Mouse (Mus musculus): ENCODE data around the gene Cmtm7. TPM values are rescaled to one million over a fixed set of nuclear protein-coding genes. Genes with fewer than 3 reads are reported as not detected.

Cmtm7 gene
- polyA plus RNA-seq, 1 experiment from 2014 or later, result 5.4 TPM

GRCm38 (mm10) chr9:114816121-114816520, 34.5 kb upstream of the Cmtm7 start:
- ATAC-seq (ENCODE audit: low read depth), result no peak
- no peak overlapping the region for H3K27ac ChIP-seq (ENCODE audit: low read depth, low read length)
- H3K4me1 ChIP-seq (ENCODE audit: control insufficient read depth, insufficient read depth, low read length), result no peaks in the 10 kb centered on the region
- no peaks in the 10 kb centered on the region for H3K27me3 ChIP-seq (ENCODE audit: control insufficient read depth, insufficient read depth, low read length)
- no peaks in the 10 kb centered on the region for H3K36me3 ChIP-seq (ENCODE audit: control insufficient read depth, insufficient read depth, low read length)
- WGBS, result 98% methylated on average over 7 of the region's 7 CpGs
- no peak overlapping the region for H3K9ac ChIP-seq (replicated peaks; ENCODE audit: low read depth, low read length)
- H3K4me3 ChIP-seq (ENCODE audit: low read depth, low read length), result no peak overlapping the region
- no peaks in the 10 kb centered on the region for H3K9me3 ChIP-seq (ENCODE audit: control insufficient read depth, low read length)
- H3K4me2 ChIP-seq (ENCODE audit: low read depth, low read length), result no peak overlapping the region

GRCm38 (mm10) chr9:114815315-114815714, 33.7 kb upstream of the Cmtm7 start:
- no peak overlapping the region for H3K4me2 ChIP-seq (ENCODE audit: low read depth, low read length)
- H3K36me3 ChIP-seq (ENCODE audit: control insufficient read depth, insufficient read depth, low read length), result no peaks in the 10 kb centered on the region
- H3K9ac ChIP-seq (replicated peaks; ENCODE audit: low read depth, low read length), result no peak overlapping the region
- no peaks in the 10 kb centered on the region for H3K4me1 ChIP-seq (ENCODE audit: control insufficient read depth, insufficient read depth, low read length)
- H3K9me3 ChIP-seq (ENCODE audit: control insufficient read depth, low read length), result no peaks in the 10 kb centered on the region
- H3K27ac ChIP-seq (ENCODE audit: low read depth, low read length), result no peak overlapping the region
- no peaks in the 10 kb centered on the region for H3K27me3 ChIP-seq (ENCODE audit: control insufficient read depth, insufficient read depth, low read length)
- 87% methylated on average over 4 of the region's 4 CpGs for WGBS
- no peak overlapping the region for H3K4me3 ChIP-seq (ENCODE audit: low read depth, low read length)
- no peak for ATAC-seq (ENCODE audit: low read depth)

GRCm38 (mm10) chr9:114812001-114812400, 30.3 kb upstream of the Cmtm7 start:
- H3K9ac ChIP-seq (replicated peaks; ENCODE audit: low read depth, low read length), result no peak overlapping the region
- 91% methylated on average over 4 of the region's 4 CpGs for WGBS
- no peak overlapping the region for H3K4me2 ChIP-seq (ENCODE audit: low read depth, low read length)
- ATAC-seq (ENCODE audit: low read depth), result no peak
- H3K4me1 ChIP-seq (ENCODE audit: control insufficient read depth, insufficient read depth, low read length), result no peaks in the 10 kb centered on the region
- no peaks in the 10 kb centered on the region for H3K9me3 ChIP-seq (ENCODE audit: control insufficient read depth, low read length)
- no peak overlapping the region for H3K27ac ChIP-seq (ENCODE audit: low read depth, low read length)
- H3K27me3 ChIP-seq (ENCODE audit: control insufficient read depth, insufficient read depth, low read length), result no peaks in the 10 kb centered on the region
- H3K36me3 ChIP-seq (ENCODE audit: control insufficient read depth, insufficient read depth, low read length), result no peaks in the 10 kb centered on the region
- H3K4me3 ChIP-seq (ENCODE audit: low read depth, low read length), result no peak overlapping the region

- Histone ChIP-seq H3K4me3 (ENCODE audit: low read depth, low read length) (no peak overlapping the region), H3K9ac (replicated peaks; ENCODE audit: low read depth, low read length) (no peak overlapping the region), H3K27me3 (ENCODE audit: control insufficient read depth, insufficient read depth, low read length) (no peaks in the 10 kb centered on the region), H3K4me2 (ENCODE audit: low read depth, low read length) (no peak overlapping the region), H3K36me3 (ENCODE audit: control insufficient read depth, insufficient read depth, low read length) (no peaks in the 10 kb centered on the region), H3K9me3 (ENCODE audit: control insufficient read depth, low read length) (no peaks in the 10 kb centered on the region), H3K4me1 (ENCODE audit: control insufficient read depth, insufficient read depth, low read length) (no peaks in the 10 kb centered on the region), H3K27ac (ENCODE audit: low read depth, low read length) (no peak overlapping the region)
- ATAC-seq (ENCODE audit: low read depth), result no peak
- 80% methylated on average over 11 of the region's 11 CpGs for WGBS
Observed at GRCm38 (mm10) chr9:114810837-114811236, 29.2 kb upstream of the Cmtm7 start.

GRCm38 (mm10) chr9:114808671-114809070, 27.0 kb upstream of the Cmtm7 start:
- Histone ChIP-seq H3K4me3 (ENCODE audit: low read depth, low read length) (no peak overlapping the region), H3K9ac (replicated peaks; ENCODE audit: low read depth, low read length) (no peak overlapping the region), H3K4me1 (ENCODE audit: control insufficient read depth, insufficient read depth, low read length) (0 out of 2 replicates have a peak, but pooled peaks cover 5% of the 10 kb centered on the region), H3K9me3 (ENCODE audit: control insufficient read depth, low read length) (no peaks in the 10 kb centered on the region), H3K36me3 (ENCODE audit: control insufficient read depth, insufficient read depth, low read length) (no peaks in the 10 kb centered on the region), H3K27me3 (ENCODE audit: control insufficient read depth, insufficient read depth, low read length) (no peaks in the 10 kb centered on the region), H3K27ac (ENCODE audit: low read depth, low read length) (no peak overlapping the region), H3K4me2 (ENCODE audit: low read depth, low read length) (no peak overlapping the region)
- ATAC-seq (ENCODE audit: low read depth), result no peak
- 96% methylated on average over 5 of the region's 5 CpGs for whole genome bisulfite sequencing

GRCm38 (mm10) chr9:114807261-114807660, 25.6 kb upstream of the Cmtm7 start:
- Histone ChIP-seq H3K9me3 (ENCODE audit: control insufficient read depth, low read length) (no peaks in the 10 kb centered on the region), H3K27ac (ENCODE audit: low read depth, low read length) (no peak overlapping the region), H3K36me3 (ENCODE audit: control insufficient read depth, insufficient read depth, low read length) (no peaks in the 10 kb centered on the region), H3K4me2 (ENCODE audit: low read depth, low read length) (no peak overlapping the region), H3K9ac (replicated peaks; ENCODE audit: low read depth, low read length) (no peak overlapping the region), H3K27me3 (ENCODE audit: control insufficient read depth, insufficient read depth, low read length) (no peaks in the 10 kb centered on the region), H3K4me3 (ENCODE audit: low read depth, low read length) (no peak overlapping the region), H3K4me1 (ENCODE audit: control insufficient read depth, insufficient read depth, low read length) (0 out of 2 replicates have a peak, but pooled peaks cover 5% of the 10 kb centered on the region)
- 69% methylated on average over 8 of the region's 8 CpGs for WGBS
- no peak for ATAC-seq (ENCODE audit: low read depth)

GRCm38 (mm10) chr9:114805151-114805671, 23.6 kb upstream of the Cmtm7 start:
- Histone ChIP-seq H3K36me3 (ENCODE audit: control insufficient read depth, insufficient read depth, low read length) (no peaks in the 10 kb centered on the region), H3K27ac (ENCODE audit: low read depth, low read length) (no peak overlapping the region), H3K4me3 (ENCODE audit: low read depth, low read length) (no peak overlapping the region), H3K9ac (replicated peaks; ENCODE audit: low read depth, low read length) (no peak overlapping the region), H3K27me3 (ENCODE audit: control insufficient read depth, insufficient read depth, low read length) (no peaks in the 10 kb centered on the region), H3K4me2 (ENCODE audit: low read depth, low read length) (no peak overlapping the region), H3K9me3 (ENCODE audit: control insufficient read depth, low read length) (no peaks in the 10 kb centered on the region), H3K4me1 (ENCODE audit: control insufficient read depth, insufficient read depth, low read length) (0 out of 2 replicates have a peak, but pooled peaks cover 7% of the 10 kb centered on the region)
- 47% methylated on average over 19 of the region's 19 CpGs for WGBS
- peak; percentile 54; the same call in 1 of the 2 replicates for ATAC-seq (ENCODE audit: low read depth)

GRCm38 (mm10) chr9:114802191-114802590, 20.5 kb upstream of the Cmtm7 start:
- no peak overlapping the region for H3K4me3 ChIP-seq (ENCODE audit: low read depth, low read length)
- no peak overlapping the region for H3K9ac ChIP-seq (replicated peaks; ENCODE audit: low read depth, low read length)
- no peak for ATAC-seq (ENCODE audit: low read depth)
- 100% methylated on average over 1 of the region's 1 CpGs for WGBS
- peaks cover 9% of the 10 kb centered on the region; the same call in 1 of the 2 replicates for H3K4me1 ChIP-seq (ENCODE audit: control insufficient read depth, insufficient read depth, low read length)
- H3K4me2 ChIP-seq (ENCODE audit: low read depth, low read length), result no peak overlapping the region
- no peaks in the 10 kb centered on the region for H3K36me3 ChIP-seq (ENCODE audit: control insufficient read depth, insufficient read depth, low read length)
- no peaks in the 10 kb centered on the region for H3K27me3 ChIP-seq (ENCODE audit: control insufficient read depth, insufficient read depth, low read length)
- H3K9me3 ChIP-seq (ENCODE audit: control insufficient read depth, low read length), result no peaks in the 10 kb centered on the region
- H3K27ac ChIP-seq (ENCODE audit: low read depth, low read length), result no peak overlapping the region

- WGBS, result 22% methylated on average over 15 of the region's 15 CpGs
- Histone ChIP-seq H3K27ac (ENCODE audit: low read depth, low read length) (no peak overlapping the region), H3K27me3 (ENCODE audit: control insufficient read depth, insufficient read depth, low read length) (no peaks in the 10 kb centered on the region), H3K9me3 (ENCODE audit: control insufficient read depth, low read length) (no peaks in the 10 kb centered on the region), H3K4me1 (ENCODE audit: control insufficient read depth, insufficient read depth, low read length) (peaks cover 9% of the 10 kb centered on the region; the same call in 1 of the 2 replicates), H3K4me2 (ENCODE audit: low read depth, low read length) (no peak overlapping the region), H3K9ac (replicated peaks; ENCODE audit: low read depth, low read length) (no peak overlapping the region), H3K4me3 (ENCODE audit: low read depth, low read length) (no peak overlapping the region), H3K36me3 (ENCODE audit: control insufficient read depth, insufficient read depth, low read length) (no peaks in the 10 kb centered on the region)
- ATAC-seq (ENCODE audit: low read depth), result no peak
Observed at GRCm38 (mm10) chr9:114801301-114801700, 19.6 kb upstream of the Cmtm7 start.
